Mouse (Mus musculus): ENCODE data around the gene Fap. TPM values are rescaled to one million over a fixed set of nuclear protein-coding genes. Genes with fewer than 3 reads are reported as not detected.

The Fap gene
- polyA plus RNA-seq, 1 experiment from 2014 or later, result 13.9 TPM

DNA sequence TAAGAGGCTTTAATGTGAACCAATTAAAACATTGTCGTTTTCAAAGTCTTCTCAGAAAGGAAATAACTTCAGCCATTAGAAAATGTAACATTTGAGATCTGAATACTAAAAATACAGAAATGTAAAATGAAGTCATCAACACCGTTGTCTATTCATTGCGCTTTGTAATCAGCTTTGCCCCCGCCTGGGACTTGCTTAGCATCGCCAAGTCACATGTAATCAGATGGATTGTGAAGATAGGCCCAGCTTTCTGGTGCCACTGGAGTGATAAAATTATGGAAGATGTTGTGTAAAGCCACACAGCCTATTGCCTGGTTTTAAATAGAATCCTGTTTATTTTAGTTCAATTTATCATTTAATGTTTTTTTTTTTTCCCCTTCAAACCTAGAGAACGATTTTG, 84.0 kb downstream of the Fap start:
- no peaks in the 10 kb centered on the region for H3K4me1 ChIP-seq
- no peaks in the 10 kb centered on the region for H3K27me3 ChIP-seq
- H3K36me3 ChIP-seq, result no peaks in the 10 kb centered on the region
- no peak overlapping the region for H3K4me3 ChIP-seq
- no peak overlapping the region for H3K4me2 ChIP-seq (replicated peaks)
- 82% methylated on average over 6 of the region's 6 CpGs for WGBS
- no peak for ATAC-seq (ENCODE audit: insufficient number of reproducible peaks, insufficient read depth, low FRiP score, low TSS enrichment)
- no peaks in the 10 kb centered on the region for H3K9me3 ChIP-seq
- H3K9ac ChIP-seq, result no peak overlapping the region
- no peak overlapping the region for H3K27ac ChIP-seq

DNA sequence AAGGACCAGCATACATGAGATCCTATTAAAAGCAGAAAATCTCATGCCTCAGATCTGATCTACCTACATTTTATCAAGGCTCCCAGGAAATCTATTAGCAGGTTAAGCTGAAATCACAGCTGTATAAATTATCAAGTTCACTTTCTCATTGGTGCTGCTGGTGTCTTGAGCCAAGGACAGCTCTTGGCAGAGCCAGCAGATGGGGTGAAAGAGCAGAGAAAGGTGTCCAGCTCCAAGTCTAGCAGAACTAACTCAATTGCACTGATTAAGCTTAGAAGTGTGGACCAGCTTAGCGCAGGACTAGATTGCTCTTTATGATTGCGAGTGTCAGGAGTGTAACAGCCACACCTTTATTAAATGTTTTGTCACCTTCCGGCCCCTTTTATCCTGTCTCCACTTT, 89.0 kb downstream of the Fap start:
- ATAC-seq (ENCODE audit: insufficient number of reproducible peaks, insufficient read depth, low FRiP score, low TSS enrichment), result no peak

DNA sequence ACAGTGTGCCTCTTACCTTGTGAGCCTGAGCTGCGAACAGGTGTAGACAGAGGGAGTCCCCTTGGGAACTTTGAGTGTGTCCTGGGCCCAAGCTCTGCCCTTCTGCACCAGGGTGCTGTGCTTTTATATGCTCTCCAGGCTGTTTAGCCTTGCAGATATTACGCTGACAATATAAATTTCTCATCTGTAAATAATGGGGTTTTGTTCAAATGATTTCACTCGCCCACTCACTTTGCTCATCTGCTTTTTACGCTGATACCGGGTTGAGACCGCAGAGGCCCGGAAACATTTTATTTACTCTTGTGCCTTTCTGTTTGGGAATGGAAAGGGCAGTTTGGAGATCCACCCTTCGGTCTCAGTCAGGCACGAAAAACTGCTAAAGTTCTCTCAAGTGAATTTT, 90.3 kb downstream of the Fap start, which contains the start of gene Gcg:
Gcg (minus strand) TSS at position 101 of the 400 bp plus-strand sequence.
- Histone ChIP-seq H3K27me3 (no peaks in the 10 kb centered on the region), H3K27ac (no peak within 1 kb of the TSS)
- 85% methylated on average over 9 of the region's 9 CpGs for WGBS

More for the DNA sequence above, 89.0 kb downstream of the Fap start:
- no peaks in the 10 kb centered on the region for H3K27me3 ChIP-seq
- WGBS, result 91% methylated on average over 3 of the region's 3 CpGs
- H3K4me3 ChIP-seq, result no peak overlapping the region
- H3K4me1 ChIP-seq, result no peaks in the 10 kb centered on the region
- no peak overlapping the region for H3K9ac ChIP-seq
- no peaks in the 10 kb centered on the region for H3K36me3 ChIP-seq
- H3K27ac ChIP-seq, result no peak overlapping the region
- H3K9me3 ChIP-seq, result no peaks in the 10 kb centered on the region
- no peak overlapping the region for H3K4me2 ChIP-seq (replicated peaks)

DNA sequence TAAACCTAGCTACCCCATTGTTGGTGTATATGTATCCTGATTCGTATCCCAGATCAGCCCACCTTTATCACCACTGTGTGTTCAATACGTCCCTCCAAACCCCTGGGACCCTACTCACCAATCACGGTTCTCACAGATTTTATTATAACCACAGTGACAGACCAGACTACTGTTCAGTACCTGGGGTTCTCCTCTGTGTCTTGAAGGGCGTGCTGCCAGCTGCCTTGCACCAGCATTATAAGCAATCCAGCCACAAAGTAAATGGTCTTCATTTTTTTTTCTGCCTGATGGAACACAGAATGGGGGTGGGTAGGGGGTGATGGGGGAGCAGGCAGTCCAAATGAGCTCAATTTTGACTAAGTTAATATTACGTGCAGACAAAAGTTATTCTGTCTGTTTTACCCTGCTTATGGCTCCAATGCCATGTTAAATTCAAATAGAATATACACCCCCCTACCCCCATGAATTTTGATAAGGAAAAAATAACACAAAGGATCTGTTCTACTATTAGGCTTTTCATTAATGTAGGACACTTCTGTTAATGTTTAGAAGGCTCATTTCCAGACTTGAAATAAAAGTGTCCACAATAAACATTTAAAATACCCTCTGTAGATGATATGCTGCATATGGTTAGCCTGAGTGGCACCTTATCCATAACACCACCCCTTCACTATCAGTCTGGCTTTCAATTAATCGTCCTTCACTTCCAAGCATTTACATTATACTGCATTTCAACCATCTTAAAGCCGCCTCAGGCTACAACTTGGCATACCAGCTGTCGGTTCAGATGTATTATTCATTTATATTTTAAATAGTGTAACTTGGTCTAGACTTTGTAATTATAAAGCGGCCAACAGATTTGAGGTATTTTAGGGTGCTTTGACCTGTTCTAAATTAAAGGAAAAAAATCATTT, 93.3 kb downstream of the Fap start:
- WGBS, result 68% methylated on average over 9 of the region's 9 CpGs

More for the DNA sequence above, 90.3 kb downstream of the Fap start, which contains the start of gene Gcg:
- no peaks in the 10 kb centered on the region for H3K4me1 ChIP-seq
- no peak within 1 kb of the TSS for H3K4me2 ChIP-seq (replicated peaks)
- no peak within 1 kb of the TSS for H3K4me3 ChIP-seq
- no peak for ATAC-seq (ENCODE audit: insufficient number of reproducible peaks, insufficient read depth, low FRiP score, low TSS enrichment)
- no peaks in the 10 kb centered on the region for H3K36me3 ChIP-seq
- H3K9ac ChIP-seq, result no peak within 1 kb of the TSS
- H3K9me3 ChIP-seq, result no peaks in the 10 kb centered on the region

DNA sequence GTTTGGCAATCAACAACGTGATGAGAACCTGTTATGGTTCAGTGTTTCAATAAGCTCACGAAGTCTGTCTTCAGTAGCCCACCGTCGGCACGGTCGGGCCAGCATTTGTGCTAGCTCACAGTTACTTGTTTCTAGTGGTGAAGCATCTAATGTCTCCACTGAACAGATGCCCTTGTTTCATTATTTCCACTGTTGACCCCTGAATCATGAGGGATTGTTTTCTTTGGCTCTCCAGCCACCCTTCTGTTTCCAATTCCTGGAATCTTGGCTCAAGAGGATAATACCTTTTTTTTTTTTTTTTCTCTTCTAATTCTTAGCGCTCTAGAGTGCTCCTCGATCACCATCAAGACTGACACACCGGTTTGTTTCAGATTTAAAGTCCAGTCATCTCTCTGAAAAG, 104.3 kb downstream of the Fap start:
- no peak overlapping the region for H3K4me2 ChIP-seq (replicated peaks)
- H3K9me3 ChIP-seq, result no peaks in the 10 kb centered on the region
- no peak for ATAC-seq (ENCODE audit: insufficient number of reproducible peaks, insufficient read depth, low FRiP score, low TSS enrichment)
- no peak overlapping the region for H3K27ac ChIP-seq
- no peaks in the 10 kb centered on the region for H3K36me3 ChIP-seq
- no peak overlapping the region for H3K9ac ChIP-seq
- H3K4me3 ChIP-seq, result no peak overlapping the region
- no peaks in the 10 kb centered on the region for H3K27me3 ChIP-seq
- H3K4me1 ChIP-seq, result no peaks in the 10 kb centered on the region
- 76% methylated on average over 9 of the region's 9 CpGs for WGBS

More for the DNA sequence above, 93.3 kb downstream of the Fap start:
- Histone ChIP-seq H3K9ac (no peak overlapping the region), H3K27ac (no peak overlapping the region), H3K4me1 (no peaks in the 10 kb centered on the region), H3K4me2 (replicated peaks) (no peak overlapping the region), H3K27me3 (no peaks in the 10 kb centered on the region), H3K9me3 (no peaks in the 10 kb centered on the region), H3K4me3 (no peak overlapping the region), H3K36me3 (no peaks in the 10 kb centered on the region)
- ATAC-seq (ENCODE audit: insufficient number of reproducible peaks, insufficient read depth, low FRiP score, low TSS enrichment), result no peak

DNA sequence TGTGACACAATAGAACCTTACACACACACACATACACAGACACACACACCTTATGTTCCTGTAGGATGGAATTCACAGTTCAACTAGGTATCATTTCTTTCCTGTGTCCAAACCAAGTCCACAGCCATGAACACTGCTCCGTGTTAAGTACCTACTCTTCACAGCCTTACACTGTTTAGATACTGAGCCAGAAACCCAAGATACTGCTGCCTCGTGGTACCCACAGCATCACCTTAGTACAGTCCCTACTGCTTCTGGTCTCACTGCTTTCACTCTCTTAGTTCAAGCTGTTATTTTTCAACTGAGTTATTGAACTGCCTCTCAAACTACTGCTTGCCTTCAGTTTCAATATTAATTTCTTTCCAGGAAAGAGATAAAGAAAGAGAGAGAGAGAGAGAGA, 110.6 kb downstream of the Fap start:
- no peak overlapping the region for H3K9ac ChIP-seq
- H3K4me1 ChIP-seq, result no peaks in the 10 kb centered on the region
- no peak for ATAC-seq (ENCODE audit: insufficient number of reproducible peaks, insufficient read depth, low FRiP score, low TSS enrichment)
- no peak overlapping the region for H3K4me3 ChIP-seq
- 82% methylated on average over 2 of the region's 2 CpGs for WGBS
- H3K9me3 ChIP-seq, result no peaks in the 10 kb centered on the region
- no peaks in the 10 kb centered on the region for H3K36me3 ChIP-seq
- H3K4me2 ChIP-seq (replicated peaks), result no peak overlapping the region
- H3K27ac ChIP-seq, result no peak overlapping the region
- H3K27me3 ChIP-seq, result no peaks in the 10 kb centered on the region

DNA sequence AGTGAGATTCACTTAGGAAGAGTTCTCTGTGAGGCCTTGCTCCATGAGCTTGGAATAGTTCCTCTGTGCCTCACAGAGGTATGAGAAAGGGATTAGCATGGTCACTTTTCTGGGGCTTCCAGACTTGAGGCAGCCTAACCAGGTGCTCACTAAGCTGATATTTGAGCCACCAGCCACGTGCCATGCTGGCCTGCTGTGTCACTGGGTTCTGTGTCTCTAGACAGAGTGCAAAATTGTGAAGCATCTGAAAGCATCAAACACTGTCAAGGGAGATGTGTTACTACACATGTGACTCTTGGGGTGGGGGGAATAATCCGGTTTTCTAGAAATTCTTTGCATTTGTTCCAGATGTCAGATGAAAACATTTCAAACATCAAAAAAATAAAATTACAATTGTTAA, 111.7 kb downstream of the Fap start:
- Histone ChIP-seq H3K9me3 (no peaks in the 10 kb centered on the region), H3K4me3 (no peak overlapping the region), H3K27ac (no peak overlapping the region), H3K9ac (no peak overlapping the region), H3K4me1 (no peaks in the 10 kb centered on the region), H3K36me3 (no peaks in the 10 kb centered on the region), H3K4me2 (replicated peaks) (no peak overlapping the region), H3K27me3 (no peaks in the 10 kb centered on the region)
- ATAC-seq (ENCODE audit: insufficient number of reproducible peaks, insufficient read depth, low FRiP score, low TSS enrichment), result no peak
- 61% methylated on average over 2 of the region's 2 CpGs for WGBS

DNA sequence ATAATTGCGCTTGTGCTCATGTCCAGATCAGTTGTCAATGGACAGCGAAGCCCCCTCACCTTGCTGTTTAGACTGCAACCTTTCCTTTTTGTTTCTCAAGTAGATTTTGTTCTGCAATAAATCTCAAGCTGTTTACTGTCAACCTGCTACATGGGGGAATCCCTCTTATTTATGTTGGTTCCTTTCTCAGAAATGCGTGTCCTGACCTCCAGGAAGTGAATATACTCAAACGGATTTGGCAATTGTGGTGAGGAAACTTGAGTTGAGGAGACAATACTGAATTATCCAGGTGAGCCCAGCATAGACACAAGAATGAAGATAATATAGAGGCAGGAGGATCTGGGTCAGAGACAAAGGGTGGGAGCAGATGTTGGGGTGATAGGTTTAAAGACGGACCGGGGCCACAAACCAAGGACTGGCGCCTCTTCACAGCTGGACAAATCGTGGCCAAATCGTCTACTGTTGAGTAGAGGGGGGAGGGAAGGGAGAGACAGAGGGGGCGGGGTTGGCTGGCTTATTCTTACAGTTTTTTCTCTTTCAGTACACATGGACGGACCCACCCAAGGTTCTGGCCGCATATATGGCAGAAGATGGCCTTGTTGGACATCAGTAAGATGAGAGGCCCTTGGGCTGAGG, 112.9 kb downstream of the Fap start:
- no peak for ATAC-seq (ENCODE audit: insufficient number of reproducible peaks, insufficient read depth, low FRiP score, low TSS enrichment)
- H3K36me3 ChIP-seq, result no peaks in the 10 kb centered on the region
- H3K4me1 ChIP-seq, result no peaks in the 10 kb centered on the region
- no peaks in the 10 kb centered on the region for H3K9me3 ChIP-seq
- WGBS, result 87% methylated on average over 12 of the region's 12 CpGs
- H3K27me3 ChIP-seq, result no peaks in the 10 kb centered on the region
- H3K9ac ChIP-seq, result no peak overlapping the region
- H3K27ac ChIP-seq, result no peak overlapping the region
- H3K4me2 ChIP-seq (replicated peaks), result no peak overlapping the region
- H3K4me3 ChIP-seq, result no peak overlapping the region

DNA sequence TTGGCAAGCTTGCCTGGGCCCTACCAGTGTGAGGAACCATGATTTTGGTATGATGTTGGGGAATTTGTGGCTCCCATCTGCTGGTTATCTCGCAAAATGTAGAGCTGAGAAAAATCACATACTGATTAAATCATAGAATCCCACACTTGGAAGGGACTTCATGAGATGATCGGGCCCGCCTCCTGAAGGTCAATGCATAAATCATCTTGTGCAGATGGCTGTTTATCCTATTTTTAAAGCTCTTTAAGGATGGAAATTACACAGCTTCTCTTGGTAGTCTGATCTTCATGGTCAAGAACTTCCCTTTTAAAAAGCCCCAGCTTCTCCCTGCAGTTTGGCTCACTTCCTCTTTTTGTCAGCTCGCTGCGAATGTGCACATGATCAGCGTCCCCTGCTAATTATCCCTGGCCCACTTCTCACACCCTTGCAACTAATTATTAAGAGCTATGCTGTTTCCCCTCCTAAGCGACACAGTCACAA, 113.6 kb downstream of the Fap start:
- no peak for ATAC-seq (ENCODE audit: insufficient number of reproducible peaks, insufficient read depth, low FRiP score, low TSS enrichment)
- H3K27ac ChIP-seq, result no peak overlapping the region
- WGBS, result 86% methylated on average over 7 of the region's 7 CpGs

DNA sequence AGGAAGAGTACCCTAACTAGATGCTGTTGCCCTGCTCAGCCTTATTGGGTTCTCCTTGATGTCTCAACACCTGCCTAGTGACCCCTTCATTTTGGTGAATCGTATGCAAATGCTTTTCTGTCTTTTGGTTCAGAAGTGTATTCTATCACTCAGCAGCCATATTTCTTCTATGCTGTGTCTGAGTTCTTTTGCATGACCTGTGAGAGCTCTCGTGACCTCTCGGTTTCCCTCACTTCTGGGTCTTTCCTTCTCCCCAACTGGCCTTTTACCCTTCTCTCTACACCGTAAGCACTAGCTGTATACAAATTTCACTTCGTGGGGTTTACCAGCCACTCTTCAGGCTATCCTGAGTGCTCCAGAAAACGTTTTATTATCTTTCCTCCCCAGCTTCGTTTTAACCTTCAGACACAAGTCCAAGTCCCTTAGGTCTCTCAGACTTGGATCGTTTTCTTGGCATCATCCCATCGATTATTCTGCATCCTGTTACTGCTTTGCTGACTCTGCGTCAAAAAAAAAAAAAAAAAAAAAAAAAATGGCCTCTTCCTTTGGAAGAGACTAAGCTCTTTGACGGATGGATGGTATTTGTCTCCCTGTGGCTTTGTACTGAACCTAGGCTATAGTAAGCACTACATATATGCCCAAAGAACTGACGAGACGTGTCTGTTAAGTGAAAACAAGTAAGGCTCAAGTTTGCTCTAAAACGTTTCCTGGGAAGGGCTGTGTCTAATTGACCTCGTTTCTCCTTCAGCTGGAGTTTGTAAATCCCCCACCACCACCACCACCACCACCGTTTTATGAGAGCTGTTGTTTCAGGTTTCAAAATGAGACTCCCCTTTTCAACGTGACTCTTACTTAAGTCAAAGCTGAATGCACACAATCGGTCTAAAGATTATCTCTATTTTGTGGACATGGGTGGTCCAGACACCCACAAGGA, 114.4 kb downstream of the Fap start:
- Histone ChIP-seq H3K27me3 (no peaks in the 10 kb centered on the region), H3K9me3 (no peaks in the 10 kb centered on the region), H3K27ac (no peak overlapping the region), H3K36me3 (no peaks in the 10 kb centered on the region), H3K4me3 (no peak overlapping the region), H3K9ac (no peak overlapping the region), H3K4me2 (replicated peaks) (no peak overlapping the region), H3K4me1 (no peaks in the 10 kb centered on the region)
- 62% methylated on average over 18 of the region's 18 CpGs for WGBS
- ATAC-seq (ENCODE audit: insufficient number of reproducible peaks, insufficient read depth, low FRiP score, low TSS enrichment), result no peak

More for the DNA sequence above, 113.6 kb downstream of the Fap start:
- Histone ChIP-seq H3K27me3 (no peaks in the 10 kb centered on the region), H3K9me3 (no peaks in the 10 kb centered on the region), H3K4me1 (no peaks in the 10 kb centered on the region), H3K36me3 (no peaks in the 10 kb centered on the region), H3K4me3 (no peak overlapping the region), H3K4me2 (replicated peaks) (no peak overlapping the region), H3K9ac (no peak overlapping the region)

DNA sequence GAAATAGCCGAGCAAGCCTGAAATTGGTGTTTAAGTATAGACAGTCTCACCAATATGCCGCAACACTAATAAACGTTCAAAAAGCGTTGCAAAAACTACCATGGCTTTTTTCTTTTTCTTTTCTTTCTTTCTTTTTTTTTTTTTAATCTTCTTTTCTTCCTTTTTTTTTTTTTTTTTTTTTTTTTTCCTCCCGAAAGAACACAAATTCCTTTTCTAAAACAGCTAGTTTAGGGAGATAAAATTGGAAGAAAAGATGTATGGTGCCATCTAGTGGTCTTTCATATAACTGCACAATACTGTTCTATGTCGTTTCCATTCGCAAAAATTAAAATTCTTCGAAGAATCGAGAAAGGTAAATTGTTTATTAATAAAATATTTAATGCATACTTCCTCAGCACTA, 115.8 kb downstream of the Fap start:
- Histone ChIP-seq H3K4me3 (no peak overlapping the region), H3K4me1 (no peaks in the 10 kb centered on the region), H3K27me3 (no peaks in the 10 kb centered on the region), H3K36me3 (no peaks in the 10 kb centered on the region), H3K27ac (no peak overlapping the region), H3K9me3 (no peaks in the 10 kb centered on the region), H3K4me2 (replicated peaks) (no peak overlapping the region), H3K9ac (no peak overlapping the region)
- no peak for ATAC-seq (ENCODE audit: insufficient number of reproducible peaks, insufficient read depth, low FRiP score, low TSS enrichment)
- WGBS, result 46% methylated on average over 9 of the region's 9 CpGs

Measured in embryonic facial prominence, embryonic 12.5 days (tissue).